Mouse (Mus musculus) testis, adult 2 months (tissue): ENCODE measurements around the gene Mpz.
A peak's percentile ranks its signal among the peaks of the same experiment; 100 is the strongest.

Experiments used
- CTCF ChIP-seq: fragments of 200-500 bp; IDR thresholded peaks from 2 replicates; pipeline ENCODE4 v1.5.1; 2012; ENCODE audit warnings: low read depth, mild to moderate bottlenecking, inconsistent platforms, low read length, moderate library complexity; ENCODE audit not compliant: control insufficient read depth, insufficient read depth, insufficient replicate concordance
- POLR2A ChIP-seq: fragments of 200-500 bp; IDR thresholded peaks from 2 replicates; pipeline ENCODE4 v1.6.1; 2012; ENCODE audit warnings: low read depth, mild to moderate bottlenecking, inconsistent platforms, low read length, moderate library complexity; ENCODE audit not compliant: control insufficient read depth

DNA sequence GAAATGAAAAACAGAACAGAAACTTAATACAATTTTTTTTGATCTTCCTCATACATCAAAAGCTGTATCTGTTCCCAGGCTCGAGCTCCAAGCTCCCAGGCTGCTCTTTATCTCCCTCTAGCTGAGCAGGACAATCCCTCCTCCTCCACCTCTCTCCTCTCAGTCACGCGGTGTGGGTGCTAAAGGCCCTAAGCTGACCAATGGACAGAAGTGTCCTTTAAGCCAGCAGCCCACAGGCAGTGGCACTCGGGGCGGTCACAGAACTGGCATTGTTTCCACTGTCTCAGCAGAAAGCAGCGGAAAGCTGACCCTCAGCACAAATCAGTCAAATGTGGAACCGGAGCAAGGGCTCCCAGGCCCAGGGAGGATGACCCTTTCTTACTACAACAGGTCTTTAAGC, 21.3 kb upstream of the Mpz start:
- TF ChIP-seq CTCF (no peak), POLR2A (peak; percentile 39; the same call in 1 of the 2 replicates)
